Mouse (Mus musculus) myocyte (in vitro differentiated cells): ENCODE measurements at regions not wholly inside any gene's neighbourhood (a gene's known extent, or its start where the extent isn't known, plus 50 kb on each side); places are given as distances from the start of the nearest gene placed in this dataset.

Experiments
- H3K27me3 ChIP-seq: one replicate; pipeline ENCODE4 v1.6.1; 2011; ENCODE audit not compliant: control insufficient read depth, insufficient read depth, insufficient read length
- H3K36me3 ChIP-seq: one replicate; pipeline ENCODE4 v1.6.1; 2011; ENCODE audit not compliant: control insufficient read depth, insufficient read depth
- H3K4me2 ChIP-seq: one replicate; pipeline ENCODE4 v1.6.1; 2011; ENCODE audit warnings: low read depth, control low read depth
- H3K4me3 ChIP-seq: one replicate; pipeline ENCODE4 v1.5.1; 2011; ENCODE audit warnings: mild to moderate bottlenecking, control low read depth, moderate library complexity
- H3K79me2 ChIP-seq: one replicate; pipeline ENCODE4 v1.6.1; 2011; ENCODE audit not compliant: control insufficient read depth, insufficient read depth
- H3ac ChIP-seq: one replicate; pipeline ENCODE4 v1.6.1; 2011; ENCODE audit not compliant: control insufficient read depth, insufficient read length
- CEBPB ChIP-seq: IDR thresholded peaks from 2 replicates; pipeline ENCODE4 v1.6.1; 2011; ENCODE audit warnings: mild to moderate bottlenecking, moderate library complexity; ENCODE audit not compliant: poor library complexity, insufficient read depth, severe bottlenecking
- E2F4 ChIP-seq: IDR thresholded peaks from one replicate; pipeline ENCODE4 v1.6.1; 2011; ENCODE audit warnings: mild to moderate bottlenecking, control low read depth, moderate library complexity; ENCODE audit not compliant: insufficient read depth
- MAX ChIP-seq: IDR thresholded peaks from one replicate; pipeline ENCODE4 v1.6.1; 2011; ENCODE audit warnings: low read depth, mild to moderate bottlenecking, control low read depth
- MYOD1 ChIP-seq, 3 experiments: IDR thresholded peaks; one replicate each; pipeline ENCODE4 v1.6.1; 2011; ENCODE audit warnings: control low read depth in 2 of 3, low read depth in 2 of 3, mild to moderate bottlenecking in 2 of 3, moderate library complexity in 1 of 3; ENCODE audit not compliant: insufficient read length in 2 of 3, control insufficient read depth in 1 of 3
- MYOG ChIP-seq, 3 experiments: IDR thresholded peaks; one replicate each; pipeline ENCODE4 v1.6.1; 2011; ENCODE audit warnings: control low read depth in 2 of 3, low read depth in 2 of 3, mild to moderate bottlenecking in 2 of 3; ENCODE audit not compliant: insufficient read length in 2 of 3, control insufficient read depth in 1 of 3, insufficient read depth in 1 of 3
- POLR2A ChIP-seq: IDR thresholded peaks from one replicate; pipeline ENCODE4 v1.6.1; 2011; ENCODE audit warnings: low read depth, mild to moderate bottlenecking, control low read depth, moderate library complexity; ENCODE audit not compliant: insufficient read length
- POLR2AphosphoS2 ChIP-seq: IDR thresholded peaks from one replicate; pipeline ENCODE4 v1.6.1; 2011; ENCODE audit warnings: low read depth, control low read depth; ENCODE audit not compliant: insufficient read length
- REST ChIP-seq: IDR thresholded peaks from one replicate; pipeline ENCODE4 v1.6.1; 2011; ENCODE audit warnings: mild to moderate bottlenecking, control low read depth, moderate library complexity; ENCODE audit not compliant: insufficient read depth, insufficient read length
- SRF ChIP-seq: IDR thresholded peaks from one replicate; pipeline ENCODE4 v1.6.1; 2011; ENCODE audit warnings: low read depth; ENCODE audit not compliant: control insufficient read depth, insufficient read length
- TCF12 ChIP-seq: IDR thresholded peaks from one replicate; pipeline ENCODE4 v1.6.1; 2011; ENCODE audit warnings: mild to moderate bottlenecking, control low read depth; ENCODE audit not compliant: poor library complexity, insufficient read depth, severe bottlenecking
- TCF3 ChIP-seq: IDR thresholded peaks from one replicate; pipeline ENCODE4 v1.6.1; 2011; ENCODE audit warnings: low read depth, control low read depth; ENCODE audit not compliant: insufficient read length
- USF1 ChIP-seq: IDR thresholded peaks from one replicate; pipeline ENCODE4 v1.6.1; 2011; ENCODE audit warnings: low read depth, mild to moderate bottlenecking, control low read depth, moderate library complexity

- Histone ChIP-seq H3K79me2 (no peaks in the 10 kb centered on the region), H3K36me3 (no peaks in the 10 kb centered on the region), H3ac (no peak overlapping the region), H3K4me2 (no peak overlapping the region), H3K27me3 (peaks cover 4% of the 10 kb centered on the region), H3K4me3 (no peak overlapping the region)
- TF ChIP-seq POLR2AphosphoS2: no peak
- TF ChIP-seq MAX: no peak
- no peak for TF ChIP-seq POLR2A
- no peak for TF ChIP-seq SRF
- TF ChIP-seq USF1: no peak
- no peak for TF ChIP-seq CEBPB
- TF ChIP-seq TCF3: no peak
- no peak for TF ChIP-seq E2F4
- TF ChIP-seq MYOD1 (IDR thresholded peaks at IDR 0.05; ENCODE audit: control insufficient read depth in 1 of 3, insufficient read length in 2 of 3, low read depth in 2 of 3): no peak
- no peak for TF ChIP-seq TCF12
- TF ChIP-seq REST: no peak
- no peak for TF ChIP-seq MYOG (IDR thresholded peaks at IDR 0.05; ENCODE audit: control insufficient read depth in 1 of 3, insufficient read depth in 1 of 3, insufficient read length in 2 of 3, low read depth in 2 of 3)
Measured at GRCm38 (mm10) chr4:62862756-62863155, 102.6 kb upstream of the Zfp618 start.

- TF ChIP-seq MYOD1 (IDR thresholded peaks at IDR 0.05; ENCODE audit: control insufficient read depth in 1 of 3, insufficient read length in 2 of 3, low read depth in 2 of 3) (no peak), E2F4 (no peak), TCF3 (no peak), CEBPB (no peak), USF1 (no peak), REST (no peak), TCF12 (no peak), MAX (no peak), SRF (no peak), POLR2A (no peak), MYOG (IDR thresholded peaks at IDR 0.05; ENCODE audit: control insufficient read depth in 1 of 3, insufficient read depth in 1 of 3, insufficient read length in 2 of 3, low read depth in 2 of 3) (no peak), POLR2AphosphoS2 (no peak)
- H3K27me3 ChIP-seq: peaks cover 18% of the 10 kb centered on the region
- no peaks in the 10 kb centered on the region for H3K36me3 ChIP-seq
- no peak overlapping the region for H3K4me3 ChIP-seq
- H3K4me2 ChIP-seq: no peak overlapping the region
- no peak overlapping the region for H3ac ChIP-seq
- H3K79me2 ChIP-seq: no peaks in the 10 kb centered on the region
Measured at GRCm38 (mm10) chr4:62870391-62870983, 94.9 kb upstream of the Zfp618 start.

- no peak overlapping the region for H3ac ChIP-seq
- H3K36me3 ChIP-seq: no peaks in the 10 kb centered on the region
- H3K4me3 ChIP-seq: no peak overlapping the region
- no peaks in the 10 kb centered on the region for H3K79me2 ChIP-seq
- H3K27me3 ChIP-seq: peaks cover 18% of the 10 kb centered on the region
- H3K4me2 ChIP-seq: no peak overlapping the region
- no peak for TF ChIP-seq CEBPB
- TF ChIP-seq MAX: no peak
- no peak for TF ChIP-seq USF1
- no peak for TF ChIP-seq TCF12
- no peak for TF ChIP-seq REST
- no peak for TF ChIP-seq MYOG (IDR thresholded peaks at IDR 0.05; ENCODE audit: control insufficient read depth in 1 of 3, insufficient read depth in 1 of 3, insufficient read length in 2 of 3, low read depth in 2 of 3)
- no peak for TF ChIP-seq POLR2AphosphoS2
- TF ChIP-seq POLR2A: no peak
- TF ChIP-seq E2F4: no peak
- no peak for TF ChIP-seq MYOD1 (IDR thresholded peaks at IDR 0.05; ENCODE audit: control insufficient read depth in 1 of 3, insufficient read length in 2 of 3, low read depth in 2 of 3)
- TF ChIP-seq SRF: no peak
- no peak for TF ChIP-seq TCF3
Measured at GRCm38 (mm10) chr4:62872562-62872961, 92.8 kb upstream of the Zfp618 start.

- no peak overlapping the region for H3K4me3 ChIP-seq
- no peak overlapping the region for H3K4me2 ChIP-seq
- no peaks in the 10 kb centered on the region for H3K36me3 ChIP-seq
- TF ChIP-seq MYOD1 (IDR thresholded peaks at IDR 0.05; ENCODE audit: control insufficient read depth in 1 of 3, insufficient read length in 2 of 3, low read depth in 2 of 3): no peak
- TF ChIP-seq MYOG (IDR thresholded peaks at IDR 0.05; ENCODE audit: control insufficient read depth in 1 of 3, insufficient read depth in 1 of 3, insufficient read length in 2 of 3, low read depth in 2 of 3): no peak
- TF ChIP-seq E2F4: no peak
- no peak for TF ChIP-seq SRF
- TF ChIP-seq MAX: no peak
- TF ChIP-seq POLR2A: no peak
- TF ChIP-seq TCF3: no peak
- TF ChIP-seq TCF12: no peak
- TF ChIP-seq CEBPB: no peak
- no peak for TF ChIP-seq REST
- TF ChIP-seq POLR2AphosphoS2: no peak
- no peak for TF ChIP-seq USF1
- H3K27me3 ChIP-seq: peaks cover 18% of the 10 kb centered on the region
- H3K79me2 ChIP-seq: no peaks in the 10 kb centered on the region
- no peak overlapping the region for H3ac ChIP-seq
Measured at GRCm38 (mm10) chr4:62873986-62874385, 91.4 kb upstream of the Zfp618 start.
